Mouse (Mus musculus): ENCODE data around the gene Slc11a1. TPM values are rescaled to one million over a fixed set of nuclear protein-coding genes. Genes with fewer than 3 reads are reported as not detected.
A peak's percentile ranks its signal among the peaks of the same experiment; 100 is the strongest.
"Not testable (repeated sequence)": the region's sequence is repeated elsewhere in the genome, so short reads cannot be mapped to it uniquely, and the experiment has no call there.

The Slc11a1 gene
- polyA plus RNA-seq (2012; rRNA removed) = 12.7 and 17.9 TPM in 2 replicates

DNA sequence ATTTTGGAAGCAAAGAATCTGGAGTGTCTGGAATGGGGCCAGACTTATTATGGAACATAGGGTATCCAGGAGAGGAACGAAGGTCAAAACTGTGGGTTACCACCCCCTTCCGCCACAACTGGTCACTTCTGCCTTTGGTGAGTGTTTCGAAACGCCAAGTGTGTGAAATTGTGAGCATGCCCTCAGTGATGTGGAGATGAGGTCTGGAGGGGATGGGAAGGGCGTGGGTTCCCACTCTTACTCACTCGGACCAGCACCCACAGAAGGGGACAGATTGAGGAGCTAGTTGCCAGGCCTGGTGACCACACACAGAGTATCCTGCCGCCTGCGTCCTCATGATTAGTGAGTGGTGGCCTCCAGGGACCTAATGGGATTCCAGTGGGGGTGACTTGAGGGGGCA, at the start of gene Slc11a1:
Gene Slc11a1, plus strand, starts transcription at position 216 of the 400 bp plus-strand sequence.
- Histone ChIP-seq H3K4me3 (ENCODE audit: low read depth, low read length) (peak within 1 kb of the TSS; percentile 22), H3K27ac (ENCODE audit: insufficient read depth, low read depth, low read length) (no peak within 1 kb of the TSS), H3K4me1 (ENCODE audit: control insufficient read depth, insufficient read depth, insufficient read length, low read length) (peaks cover 3% of the 10 kb centered on the region), H3K27me3 (ENCODE audit: control insufficient read depth, insufficient read depth, low read length) (no peaks in the 10 kb centered on the region), H3K36me3 (ENCODE audit: control insufficient read depth, insufficient read depth, low read length) (no peaks in the 10 kb centered on the region)
- WGBS = 72% methylated on average over 8 of the region's 8 CpGs
- no peak for TF ChIP-seq POLR2A (IDR thresholded peaks at IDR 0.05; ENCODE audit: low read depth, low read length)
- no peak for TF ChIP-seq CTCF (IDR thresholded peaks at IDR 0.05; ENCODE audit: extremely low read depth, insufficient read length, insufficient replicate concordance, low read depth, low read length)

DNA sequence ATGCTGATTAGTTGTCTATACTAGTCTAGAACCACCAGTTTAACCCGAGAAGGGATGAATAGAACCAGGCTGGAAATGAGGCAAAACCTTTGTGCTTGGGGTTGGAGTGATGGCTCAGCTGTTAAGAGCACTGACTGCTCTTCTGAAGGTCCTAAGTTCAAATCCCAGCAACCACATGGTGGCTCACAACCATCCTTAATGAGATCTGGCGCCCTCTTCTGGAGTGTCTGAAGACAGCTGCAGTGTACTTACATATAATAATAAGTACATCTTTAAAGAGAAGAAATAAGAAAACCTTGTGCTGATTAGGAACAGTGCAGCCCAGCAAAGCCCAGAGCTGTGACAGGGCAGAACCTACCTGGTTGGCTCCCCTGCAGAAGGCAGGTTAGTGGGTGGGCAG, 48.1 kb upstream of the Slc11a1 start:
- H3K4me3 ChIP-seq (ENCODE audit: low read depth, low read length); H3K36me3 ChIP-seq (ENCODE audit: control insufficient read depth, insufficient read depth, low read length); H3K27ac ChIP-seq (ENCODE audit: insufficient read depth, low read depth, low read length); H3K27me3 ChIP-seq (ENCODE audit: control insufficient read depth, insufficient read depth, low read length): not testable (repeated sequence)
- TF ChIP-seq CTCF (IDR thresholded peaks at IDR 0.05; ENCODE audit: extremely low read depth, insufficient read length, insufficient replicate concordance, low read depth, low read length) = peak; percentile 5; the same call in 1 of the 2 replicates
- peaks cover 24% of the 10 kb centered on the region for H3K4me1 ChIP-seq (ENCODE audit: control insufficient read depth, insufficient read depth, insufficient read length, low read length)
- 91% methylated on average over 2 of the region's 2 CpGs for WGBS

DNA sequence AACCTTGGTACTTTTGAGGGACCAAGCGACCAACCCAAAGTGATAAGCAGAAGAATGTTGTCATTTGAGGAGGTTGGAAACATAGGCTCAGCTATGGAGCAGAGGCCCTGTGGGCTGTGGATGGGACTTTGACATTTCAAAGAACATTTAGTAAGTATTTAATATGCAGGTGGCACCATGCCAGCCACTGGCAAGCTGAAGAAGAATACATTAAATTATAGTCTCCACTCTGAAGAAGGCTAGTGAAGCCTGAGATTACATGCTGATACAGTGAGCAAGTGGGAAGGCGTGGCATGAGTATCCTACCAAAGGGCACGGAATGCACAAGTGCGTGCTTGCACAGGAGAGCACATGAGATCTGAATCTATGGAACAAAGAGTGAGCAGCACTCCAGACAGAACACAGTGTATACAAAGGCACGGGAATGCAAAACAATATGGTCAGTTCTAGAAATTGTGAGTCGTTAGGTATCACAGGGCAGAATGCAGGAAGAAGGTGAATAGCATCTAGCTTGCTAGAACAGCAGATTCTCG, 45.0 kb upstream of the Slc11a1 start:
- Histone ChIP-seq H3K27ac (ENCODE audit: insufficient read depth, low read depth, low read length) (peak overlapping the region; percentile 87), H3K4me3 (ENCODE audit: low read depth, low read length) (no peak overlapping the region), H3K27me3 (ENCODE audit: control insufficient read depth, insufficient read depth, low read length) (no peaks in the 10 kb centered on the region), H3K4me1 (ENCODE audit: control insufficient read depth, insufficient read depth, insufficient read length, low read length) (peaks cover 32% of the 10 kb centered on the region), H3K36me3 (ENCODE audit: control insufficient read depth, insufficient read depth, low read length) (no peaks in the 10 kb centered on the region)
- TF ChIP-seq CTCF (IDR thresholded peaks at IDR 0.05; ENCODE audit: extremely low read depth, insufficient read length, insufficient replicate concordance, low read depth, low read length) (no peak), POLR2A (IDR thresholded peaks at IDR 0.05; ENCODE audit: low read depth, low read length) (no peak)
- WGBS = 23% methylated on average over 7 of the region's 7 CpGs

DNA sequence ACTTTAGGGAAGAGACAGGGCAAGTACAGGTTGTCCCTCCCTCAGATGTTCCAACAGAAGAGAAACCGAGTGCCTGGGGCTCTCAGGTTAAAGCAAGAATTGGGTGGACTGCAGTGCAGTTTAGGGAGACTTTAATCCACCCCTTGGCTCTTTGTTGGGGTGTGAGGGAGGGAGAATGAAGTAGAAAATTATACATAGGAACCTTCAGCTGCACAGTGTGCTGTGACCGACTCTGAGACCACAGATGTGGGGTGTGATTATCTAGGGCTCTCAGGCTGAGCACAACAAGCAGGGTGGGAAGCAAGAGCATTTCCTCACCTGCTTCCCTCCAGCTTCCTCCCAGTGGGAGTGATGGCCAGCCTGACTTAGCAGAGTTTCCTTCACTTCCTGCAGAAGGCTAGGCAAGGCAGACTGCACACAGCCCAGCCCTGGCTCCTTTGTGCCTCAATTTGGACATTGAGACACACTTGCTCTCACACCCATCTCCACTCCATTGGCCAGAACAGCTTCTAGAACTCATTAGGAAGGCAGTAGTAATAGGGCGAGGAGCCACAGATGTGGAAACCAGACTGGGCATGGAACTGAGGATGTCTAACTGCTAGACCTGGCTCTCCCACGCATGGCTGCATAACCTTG, 43.8 kb upstream of the Slc11a1 start:
- 38% methylated on average over 4 of the region's 4 CpGs for WGBS
- TF ChIP-seq POLR2A (IDR thresholded peaks at IDR 0.05; ENCODE audit: low read depth, low read length) (no peak), CTCF (IDR thresholded peaks at IDR 0.05; ENCODE audit: extremely low read depth, insufficient read length, insufficient replicate concordance, low read depth, low read length) (no peak)
- Histone ChIP-seq H3K27me3 (ENCODE audit: control insufficient read depth, insufficient read depth, low read length) (no peaks in the 10 kb centered on the region), H3K4me3 (ENCODE audit: low read depth, low read length) (no peak overlapping the region), H3K27ac (ENCODE audit: insufficient read depth, low read depth, low read length) (peak overlapping the region; percentile 87), H3K36me3 (ENCODE audit: control insufficient read depth, insufficient read depth, low read length) (no peaks in the 10 kb centered on the region), H3K4me1 (ENCODE audit: control insufficient read depth, insufficient read depth, insufficient read length, low read length) (peaks cover 32% of the 10 kb centered on the region)

DNA sequence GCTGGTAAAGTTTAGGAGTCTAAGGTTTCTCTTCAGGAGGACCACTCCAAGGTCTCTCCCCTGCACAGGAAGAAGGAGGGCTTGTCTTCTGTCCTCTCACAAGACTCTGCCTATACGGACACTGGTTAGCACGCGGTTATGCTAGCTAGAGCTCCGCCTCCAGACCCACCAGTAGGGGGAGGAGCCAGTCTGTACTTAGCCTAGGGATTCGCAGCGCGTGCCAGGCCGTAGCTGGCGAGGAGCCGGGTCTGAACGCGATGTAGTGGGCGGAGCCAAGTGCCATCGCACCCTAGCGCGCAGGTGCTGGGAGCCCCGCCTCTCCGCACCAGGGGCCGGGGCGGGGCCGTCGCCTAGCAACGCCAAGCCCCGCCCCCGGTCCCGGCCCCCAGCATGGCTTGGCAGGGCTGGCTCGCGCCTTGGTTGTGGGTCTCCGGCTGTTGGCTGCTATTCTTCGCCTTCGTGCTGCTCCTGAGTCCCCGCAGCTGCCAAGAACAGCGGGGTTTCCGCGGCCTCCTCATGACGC, 42.7 kb upstream of the Slc11a1 start:
- Histone ChIP-seq H3K27ac (ENCODE audit: insufficient read depth, low read depth, low read length) (peak overlapping the region; percentile 27; the same call in 1 of the 2 replicates), H3K4me1 (ENCODE audit: control insufficient read depth, insufficient read depth, insufficient read length, low read length) (peaks cover 32% of the 10 kb centered on the region), H3K27me3 (ENCODE audit: control insufficient read depth, insufficient read depth, low read length) (no peaks in the 10 kb centered on the region), H3K36me3 (ENCODE audit: control insufficient read depth, insufficient read depth, low read length) (no peaks in the 10 kb centered on the region), H3K4me3 (ENCODE audit: low read depth, low read length) (peak overlapping the region; percentile 74)
- under 1% methylated on average over 36 of the region's 36 CpGs for WGBS
- TF ChIP-seq CTCF (IDR thresholded peaks at IDR 0.05; ENCODE audit: extremely low read depth, insufficient read length, insufficient replicate concordance, low read depth, low read length) = peak; percentile 7; the same call in 1 of the 2 replicates
- TF ChIP-seq POLR2A (IDR thresholded peaks at IDR 0.05; ENCODE audit: low read depth, low read length) = no peak

DNA sequence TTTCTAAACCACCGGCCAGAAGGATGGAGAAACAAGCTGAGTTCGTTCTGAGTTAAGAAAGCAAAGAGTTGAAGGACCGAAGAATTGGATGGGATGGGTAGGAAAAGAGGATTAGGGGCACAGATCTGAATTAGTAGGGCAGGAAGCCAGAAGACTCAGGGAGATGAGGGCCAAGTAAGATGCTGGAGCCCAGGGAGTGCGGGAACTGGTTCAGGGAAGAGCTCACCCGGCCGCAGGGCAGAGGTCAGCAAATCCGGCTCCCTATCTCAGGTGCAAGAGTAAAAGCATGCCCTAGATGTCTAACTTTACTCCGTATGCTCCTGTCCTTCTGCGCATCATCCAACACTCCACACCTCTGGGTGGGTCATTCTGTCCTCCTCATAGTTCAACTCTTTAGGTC, 42.1 kb upstream of the Slc11a1 start:
- 7% methylated on average over 9 of the region's 9 CpGs for WGBS
- Histone ChIP-seq H3K27me3 (ENCODE audit: control insufficient read depth, insufficient read depth, low read length) (no peaks in the 10 kb centered on the region), H3K4me1 (ENCODE audit: control insufficient read depth, insufficient read depth, insufficient read length, low read length) (peaks cover 32% of the 10 kb centered on the region), H3K4me3 (ENCODE audit: low read depth, low read length) (peak overlapping the region; percentile 74), H3K36me3 (ENCODE audit: control insufficient read depth, insufficient read depth, low read length) (no peaks in the 10 kb centered on the region), H3K27ac (ENCODE audit: insufficient read depth, low read depth, low read length) (no peak overlapping the region)
- TF ChIP-seq CTCF (IDR thresholded peaks at IDR 0.05; ENCODE audit: extremely low read depth, insufficient read length, insufficient replicate concordance, low read depth, low read length) (no peak), POLR2A (IDR thresholded peaks at IDR 0.05; ENCODE audit: low read depth, low read length) (no peak)

DNA sequence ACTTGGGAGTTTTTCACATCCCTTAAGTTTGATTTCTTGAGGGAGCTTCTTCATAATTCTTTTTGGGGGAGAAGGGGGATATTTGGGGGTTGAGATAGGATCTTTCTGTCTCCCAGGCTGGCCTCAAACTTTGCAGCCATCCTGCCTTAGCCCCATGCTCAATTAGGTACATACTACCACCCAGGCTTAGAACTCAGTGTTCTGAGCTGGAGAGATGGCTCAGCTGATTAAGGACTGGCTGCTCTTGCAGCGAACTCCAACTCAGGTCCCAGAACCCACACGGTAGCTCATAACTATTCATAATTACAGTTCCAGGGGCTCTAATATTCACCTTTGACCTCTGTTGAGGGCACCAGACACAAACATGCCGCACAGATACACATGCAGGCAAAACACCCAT, 40.4 kb upstream of the Slc11a1 start:
- H3K4me1 ChIP-seq (ENCODE audit: control insufficient read depth, insufficient read depth, insufficient read length, low read length) = peaks cover 27% of the 10 kb centered on the region
- WGBS = 89% methylated on average over 3 of the region's 3 CpGs
- H3K36me3 ChIP-seq (ENCODE audit: control insufficient read depth, insufficient read depth, low read length) = no peaks in the 10 kb centered on the region
- H3K27me3 ChIP-seq (ENCODE audit: control insufficient read depth, insufficient read depth, low read length) = no peaks in the 10 kb centered on the region
- TF ChIP-seq CTCF (IDR thresholded peaks at IDR 0.05; ENCODE audit: extremely low read depth, insufficient read length, insufficient replicate concordance, low read depth, low read length) = no peak
- no peak for TF ChIP-seq POLR2A (IDR thresholded peaks at IDR 0.05; ENCODE audit: low read depth, low read length)
- H3K4me3 ChIP-seq (ENCODE audit: low read depth, low read length) = no peak overlapping the region
- H3K27ac ChIP-seq (ENCODE audit: insufficient read depth, low read depth, low read length) = no peak overlapping the region
